Mouse (Mus musculus) bone marrow, adult 2 months (tissue): ENCODE measurements around the gene Trim72.

Experiments used
- CTCF ChIP-seq: fragments of 200-500 bp; IDR thresholded peaks from 2 replicates; pipeline ENCODE4 v1.5.1; 2011; ENCODE audit warnings: low read length, control low read depth; ENCODE audit not compliant: control insufficient read depth, insufficient read depth
- POLR2A ChIP-seq: fragments of 200-500 bp; IDR thresholded peaks from 2 replicates; pipeline ENCODE4 v1.6.1; 2011; ENCODE audit warnings: low read depth, mild to moderate bottlenecking, control low read depth, low read length, borderline replicate concordance; ENCODE audit not compliant: control insufficient read depth

GRCm38 (mm10) chr7:128018275-128018674, 14.5 kb downstream of the Trim72 start:
- TF ChIP-seq POLR2A: no peak
- TF ChIP-seq CTCF: no peak
